Mouse (Mus musculus): ENCODE measurements at regions not wholly inside any gene's neighbourhood (a gene's known extent, or its start where the extent isn't known, plus 50 kb on each side); places are given as distances from the start of the nearest gene placed in this dataset.

- no peak for DNase-seq (ENCODE audit: low spot score)
- no peaks in the 10 kb centered on the region for H3K4me1 ChIP-seq (replicated peaks; ENCODE audit: control insufficient read depth, insufficient read depth, low read length)
- 80% methylated on average over 4 of the region's 4 CpGs for WGBS
- no peak overlapping the region for H3K27ac ChIP-seq (ENCODE audit: low read depth)
- ATAC-seq (replicated peaks; ENCODE audit: low FRiP score, low TSS enrichment, low read depth), result no peak
- no peaks in the 10 kb centered on the region for H3K27me3 ChIP-seq (replicated peaks; ENCODE audit: control insufficient read depth, insufficient read depth, low read length)
- H3K4me3 ChIP-seq (ENCODE audit: low read depth, low read length), result no peak overlapping the region
- H3K4me2 ChIP-seq (ENCODE audit: low read length), result no peak overlapping the region
- H3K36me3 ChIP-seq (ENCODE audit: control insufficient read depth, insufficient read depth, low read length), result no peaks in the 10 kb centered on the region
- H3K9me3 ChIP-seq (ENCODE audit: control insufficient read depth, low read length), result no peaks in the 10 kb centered on the region
- H3K9ac ChIP-seq (ENCODE audit: low read length), result no peak overlapping the region
Measured at GRCm38 (mm10) chr10:92538433-92538832, 183.8 kb downstream of the Nedd1 start.

GRCm38 (mm10) chr10:92516886-92517285 lies 205.3 kb downstream of the Nedd1 start:
- Histone ChIP-seq H3K9ac (ENCODE audit: low read length) (no peak overlapping the region), H3K4me1 (replicated peaks; ENCODE audit: control insufficient read depth, insufficient read depth, low read length) (no peaks in the 10 kb centered on the region), H3K9me3 (ENCODE audit: control insufficient read depth, low read length) (no peaks in the 10 kb centered on the region), H3K4me2 (ENCODE audit: low read length) (no peak overlapping the region), H3K36me3 (ENCODE audit: control insufficient read depth, insufficient read depth, low read length) (no peaks in the 10 kb centered on the region), H3K27me3 (replicated peaks; ENCODE audit: control insufficient read depth, insufficient read depth, low read length) (no peaks in the 10 kb centered on the region), H3K4me3 (ENCODE audit: low read depth, low read length) (no peak overlapping the region), H3K27ac (ENCODE audit: low read depth) (no peak overlapping the region)
- DNase-seq (ENCODE audit: low spot score) (no peak), ATAC-seq (replicated peaks; ENCODE audit: low FRiP score, low TSS enrichment, low read depth) (no peak)
- 76% methylated on average over 5 of the region's 5 CpGs for WGBS

- no peak overlapping the region for H3K4me3 ChIP-seq (ENCODE audit: low read depth, low read length)
- ATAC-seq (replicated peaks; ENCODE audit: low FRiP score, low TSS enrichment, low read depth), result no peak
- H3K4me1 ChIP-seq (replicated peaks; ENCODE audit: control insufficient read depth, insufficient read depth, low read length), result no peaks in the 10 kb centered on the region
- WGBS, result 57% methylated on average over 7 of the region's 7 CpGs
- no peak for DNase-seq (ENCODE audit: low spot score)
- no peak overlapping the region for H3K4me2 ChIP-seq (ENCODE audit: low read length)
- no peaks in the 10 kb centered on the region for H3K36me3 ChIP-seq (ENCODE audit: control insufficient read depth, insufficient read depth, low read length)
- H3K9ac ChIP-seq (ENCODE audit: low read length), result no peak overlapping the region
- no peaks in the 10 kb centered on the region for H3K9me3 ChIP-seq (ENCODE audit: control insufficient read depth, low read length)
- H3K27me3 ChIP-seq (replicated peaks; ENCODE audit: control insufficient read depth, insufficient read depth, low read length), result no peaks in the 10 kb centered on the region
- H3K27ac ChIP-seq (ENCODE audit: low read depth), result no peak overlapping the region
Measured at GRCm38 (mm10) chr10:92511769-92512168, 210.5 kb downstream of the Nedd1 start.

- Histone ChIP-seq H3K27ac (ENCODE audit: low read depth) (no peak overlapping the region), H3K9ac (ENCODE audit: low read length) (no peak overlapping the region), H3K4me2 (ENCODE audit: low read length) (no peak overlapping the region), H3K9me3 (ENCODE audit: control insufficient read depth, low read length) (no peaks in the 10 kb centered on the region), H3K4me3 (ENCODE audit: low read depth, low read length) (no peak overlapping the region), H3K4me1 (replicated peaks; ENCODE audit: control insufficient read depth, insufficient read depth, low read length) (no peaks in the 10 kb centered on the region), H3K27me3 (replicated peaks; ENCODE audit: control insufficient read depth, insufficient read depth, low read length) (no peaks in the 10 kb centered on the region), H3K36me3 (ENCODE audit: control insufficient read depth, insufficient read depth, low read length) (no peaks in the 10 kb centered on the region)
- DNase-seq (ENCODE audit: low spot score), result no peak
- no peak for ATAC-seq (replicated peaks; ENCODE audit: low FRiP score, low TSS enrichment, low read depth)
- WGBS, result 71% methylated on average over 2 of the region's 2 CpGs
Measured at GRCm38 (mm10) chr10:92510677-92511076, 211.5 kb downstream of the Nedd1 start.

- DNase-seq (ENCODE audit: low spot score) (no peak), ATAC-seq (replicated peaks; ENCODE audit: low FRiP score, low TSS enrichment, low read depth) (no peak)
- H3K4me2 ChIP-seq (ENCODE audit: low read length), result no peak overlapping the region
- no peaks in the 10 kb centered on the region for H3K4me1 ChIP-seq (replicated peaks; ENCODE audit: control insufficient read depth, insufficient read depth, low read length)
- no peak overlapping the region for H3K9ac ChIP-seq (ENCODE audit: low read length)
- no peak overlapping the region for H3K4me3 ChIP-seq (ENCODE audit: low read depth, low read length)
- no peaks in the 10 kb centered on the region for H3K9me3 ChIP-seq (ENCODE audit: control insufficient read depth, low read length)
- no peak overlapping the region for H3K27ac ChIP-seq (ENCODE audit: low read depth)
- H3K36me3 ChIP-seq (ENCODE audit: control insufficient read depth, insufficient read depth, low read length), result no peaks in the 10 kb centered on the region
- H3K27me3 ChIP-seq (replicated peaks; ENCODE audit: control insufficient read depth, insufficient read depth, low read length), result no peaks in the 10 kb centered on the region
- 88% methylated on average over 1 of the region's 1 CpGs for WGBS
Measured at GRCm38 (mm10) chr10:92504271-92504670, 217.9 kb downstream of the Nedd1 start.

- Histone ChIP-seq H3K36me3 (ENCODE audit: control insufficient read depth, insufficient read depth, low read length) (no peaks in the 10 kb centered on the region), H3K27ac (ENCODE audit: low read depth) (no peak overlapping the region), H3K4me3 (ENCODE audit: low read depth, low read length) (no peak overlapping the region), H3K9ac (ENCODE audit: low read length) (no peak overlapping the region), H3K27me3 (replicated peaks; ENCODE audit: control insufficient read depth, insufficient read depth, low read length) (no peaks in the 10 kb centered on the region), H3K9me3 (ENCODE audit: control insufficient read depth, low read length) (0 out of 2 replicates have a peak, but pooled peaks cover 2% of the 10 kb centered on the region), H3K4me2 (ENCODE audit: low read length) (no peak overlapping the region), H3K4me1 (replicated peaks; ENCODE audit: control insufficient read depth, insufficient read depth, low read length) (no peaks in the 10 kb centered on the region)
- ATAC-seq (replicated peaks; ENCODE audit: low FRiP score, low TSS enrichment, low read depth), result no peak
- no peak for DNase-seq (ENCODE audit: low spot score)
- WGBS, result 63% methylated on average over 1 of the region's 1 CpGs
Measured at GRCm38 (mm10) chr10:92483592-92483991, 238.6 kb downstream of the Nedd1 start.

GRCm38 (mm10) chr10:92473282-92473681 lies 248.9 kb downstream of the Nedd1 start:
- ATAC-seq (replicated peaks; ENCODE audit: low FRiP score, low TSS enrichment, low read depth) (no peak), DNase-seq (ENCODE audit: low spot score) (no peak)
- Histone ChIP-seq H3K4me3 (ENCODE audit: low read depth, low read length) (no peak overlapping the region), H3K9me3 (ENCODE audit: control insufficient read depth, low read length) (no peaks in the 10 kb centered on the region), H3K27ac (ENCODE audit: low read depth) (no peak overlapping the region), H3K9ac (ENCODE audit: low read length) (no peak overlapping the region), H3K4me2 (ENCODE audit: low read length) (no peak overlapping the region), H3K27me3 (replicated peaks; ENCODE audit: control insufficient read depth, insufficient read depth, low read length) (no peaks in the 10 kb centered on the region), H3K36me3 (ENCODE audit: control insufficient read depth, insufficient read depth, low read length) (no peaks in the 10 kb centered on the region), H3K4me1 (replicated peaks; ENCODE audit: control insufficient read depth, insufficient read depth, low read length) (no peaks in the 10 kb centered on the region)
- WGBS, result 65% methylated on average over 3 of the region's 3 CpGs

GRCm38 (mm10) chr10:92471111-92471510 lies 251.1 kb downstream of the Nedd1 start:
- 93% methylated on average over 1 of the region's 1 CpGs for WGBS
- Histone ChIP-seq H3K4me1 (replicated peaks; ENCODE audit: control insufficient read depth, insufficient read depth, low read length) (no peaks in the 10 kb centered on the region), H3K4me2 (ENCODE audit: low read length) (no peak overlapping the region), H3K4me3 (ENCODE audit: low read depth, low read length) (no peak overlapping the region), H3K9me3 (ENCODE audit: control insufficient read depth, low read length) (no peaks in the 10 kb centered on the region), H3K9ac (ENCODE audit: low read length) (no peak overlapping the region), H3K27ac (ENCODE audit: low read depth) (no peak overlapping the region), H3K36me3 (ENCODE audit: control insufficient read depth, insufficient read depth, low read length) (no peaks in the 10 kb centered on the region), H3K27me3 (replicated peaks; ENCODE audit: control insufficient read depth, insufficient read depth, low read length) (no peaks in the 10 kb centered on the region)
- ATAC-seq (replicated peaks; ENCODE audit: low FRiP score, low TSS enrichment, low read depth), result no peak
- no peak for DNase-seq (ENCODE audit: low spot score)

GRCm38 (mm10) chr10:92455195-92455594 lies 267.0 kb downstream of the Nedd1 start:
- Histone ChIP-seq H3K4me1 (replicated peaks; ENCODE audit: control insufficient read depth, insufficient read depth, low read length) (no peaks in the 10 kb centered on the region), H3K4me2 (ENCODE audit: low read length) (no peak overlapping the region), H3K9me3 (ENCODE audit: control insufficient read depth, low read length) (no peaks in the 10 kb centered on the region), H3K36me3 (ENCODE audit: control insufficient read depth, insufficient read depth, low read length) (no peaks in the 10 kb centered on the region), H3K27me3 (replicated peaks; ENCODE audit: control insufficient read depth, insufficient read depth, low read length) (no peaks in the 10 kb centered on the region), H3K4me3 (ENCODE audit: low read depth, low read length) (no peak overlapping the region), H3K27ac (ENCODE audit: low read depth) (no peak overlapping the region), H3K9ac (ENCODE audit: low read length) (no peak overlapping the region)
- 71% methylated on average over 1 of the region's 1 CpGs for WGBS
- ATAC-seq (replicated peaks; ENCODE audit: low FRiP score, low TSS enrichment, low read depth), result no peak
- DNase-seq (ENCODE audit: low spot score), result no peak
